ENCODE assay signal across 8 mouse cellular contexts in genomic region chr1:172026201-172026901, GRCm38 (mm10). TPM values are rescaled to one million over a fixed set of nuclear protein-coding genes. Genes with fewer than 3 reads are reported as not detected.
DNase-seq lines count a peak whose midpoint lies in the region; ATAC-seq and TF ChIP-seq lines count a peak whose summit lies in the region.

No protein-coding gene starts in this region.

- no peak overlapping the region for H3K27ac ChIP-seq in cortical plate, adult 2 months (ENCODE audit: insufficient read depth, low read length)
- H3K27ac ChIP-seq in hindbrain, embryonic 11.5 days (ENCODE audit: low read depth, low read length), result peak overlapping the region; percentile 93

- no peaks in the 10 kb centered on the region; the same call in 1 of the 2 replicates for H3K36me3 ChIP-seq in E14TG2a.4 (ENCODE audit: insufficient read depth, low read length)
- no peaks in the 10 kb centered on the region for H3K36me3 ChIP-seq in hindbrain, embryonic 11.5 days (ENCODE audit: control insufficient read depth, insufficient read depth, low read length)

- no peak for TF ChIP-seq POLR2A in cortical plate, adult 2 months (IDR thresholded peaks at IDR 0.05; ENCODE audit: extremely low read depth, insufficient read depth, low read length)

- intact Hi-C loops in heart, postnatal 25 days (cut with DNase I), result no loop called here

- H3K4me1 ChIP-seq in E14TG2a.4 (replicated peaks; ENCODE audit: low read depth, low read length), result peaks cover 58% of the 10 kb centered on the region
- peaks cover 1% of the 10 kb centered on the region; the same call in 1 of the 2 replicates for H3K4me1 ChIP-seq in cortical plate, adult 2 months (ENCODE audit: control insufficient read depth, insufficient read depth, low read length)
- peaks cover 19% of the 10 kb centered on the region for H3K4me1 ChIP-seq in hindbrain, embryonic 11.5 days (replicated peaks; ENCODE audit: control insufficient read depth, insufficient read depth, low read length)

- WGBS in hindbrain, embryonic 11.5 days, result 1% methylated on average over 22 of the region's 23 CpGs

- peaks cover 24% of the 10 kb centered on the region for H3K27me3 ChIP-seq in E14TG2a.4 (ENCODE audit: insufficient read depth, low read length)
- no peaks in the 10 kb centered on the region for H3K27me3 ChIP-seq in hindbrain, embryonic 11.5 days (ENCODE audit: control insufficient read depth, insufficient read depth, low read length)

- H3K9me3 ChIP-seq in E14TG2a.4 (ENCODE audit: low read length), result no peaks in the 10 kb centered on the region
- H3K9me3 ChIP-seq in hindbrain, embryonic 11.5 days (ENCODE audit: control insufficient read depth, low read length), result no peaks in the 10 kb centered on the region

- peak; percentile 71 for ATAC-seq in hindbrain, embryonic 11.5 days (ENCODE audit: low FRiP score)
- peak; percentile 40 for ATAC-seq in megakaryocyte progenitor cell, adult 5-6 weeks (replicated peaks; ENCODE audit: poor library complexity)

- peak; percentile 92 for DNase-seq in heart, adult 11 months
- DNase-seq in heart, postnatal 25 days (ENCODE audit: low spot score), result no peak
- DNase-seq in hindbrain, embryonic 11.5 days (ENCODE audit: low spot score), result peak; percentile 77
- peak; percentile 60 to 61 for DNase-seq in thymus, postnatal 10 days (ENCODE audit: low spot score in 2 of 2)
- DNase-seq in urinary bladder, postnatal 25 days (ENCODE audit: low spot score), result no peak

- no peak for TF ChIP-seq CTCF in E14TG2a.4 (conservative IDR thresholded peaks at IDR 0.05; ENCODE audit: low read length)
- no peak for TF ChIP-seq CTCF in cortical plate, adult 2 months (IDR thresholded peaks at IDR 0.05; ENCODE audit: extremely low read depth, insufficient read depth, low read length)

- H3K9ac ChIP-seq in hindbrain, embryonic 11.5 days (ENCODE audit: low read depth, low read length), result peak overlapping the region; percentile 79

- H3K4me3 ChIP-seq in E14TG2a.4 (replicated peaks; ENCODE audit: low read length), result peak overlapping the region; percentile 97
- peak overlapping the region; percentile 59 for H3K4me3 ChIP-seq in cortical plate, adult 2 months (ENCODE audit: insufficient read depth, low read length)
- peak overlapping the region; percentile 68 for H3K4me3 ChIP-seq in hindbrain, embryonic 11.5 days (ENCODE audit: low read depth, low read length)

- peak overlapping the region; percentile 92 for H3K4me2 ChIP-seq in hindbrain, embryonic 11.5 days (replicated peaks; ENCODE audit: low read depth, low read length)

RNA-seq across cellular contexts. Expression of gene Vangl2, which starts 1.9 kb away (rescaled TPM):
- total RNA-seq in heart, postnatal 25 days (2021), result 1 to 10 TPM; 1.5 to 2.4 TPM
- 7.5 and 8.7 TPM in 2 replicates for polyA plus RNA-seq in cortical plate, adult 2 months (2012; rRNA removed)
- polyA plus RNA-seq in hindbrain, embryonic 11.5 days (2014; fragmentation: Nextera tagmentation; extraction: Ambion mirVana), result 60.3 and 61.6 TPM in 2 replicates
- total RNA-seq in megakaryocyte progenitor cell, adult 5-6 weeks (2015), result 1.9 and 3.3 TPM in 2 replicates
- 1.1 and 1.7 TPM in 2 replicates for total RNA-seq in megakaryocyte progenitor cell, adult 5-6 weeks (2017)

RNA-seq across cellular contexts. Expression of gene Nhlh1, which starts 31.0 kb away (rescaled TPM):
- not detected for total RNA-seq in heart, postnatal 25 days (2021)
- polyA plus RNA-seq in cortical plate, adult 2 months (2012; rRNA removed), result 0.52 and 0.57 TPM in 2 replicates
- 20.5 and 22.3 TPM in 2 replicates for polyA plus RNA-seq in hindbrain, embryonic 11.5 days (2014; fragmentation: Nextera tagmentation; extraction: Ambion mirVana)
- not detected in 2 replicates for total RNA-seq in megakaryocyte progenitor cell, adult 5-6 weeks (2015)
- not detected in 2 replicates for total RNA-seq in megakaryocyte progenitor cell, adult 5-6 weeks (2017)

RNA-seq across cellular contexts. Expression of gene Copa, which starts 56.0 kb away (rescaled TPM):
- 100 to 1,000 TPM; 104 to 113 TPM for total RNA-seq in heart, postnatal 25 days (2021)
- 104 and 105 TPM in 2 replicates for polyA plus RNA-seq in cortical plate, adult 2 months (2012; rRNA removed)
- polyA plus RNA-seq in hindbrain, embryonic 11.5 days (2014; fragmentation: Nextera tagmentation; extraction: Ambion mirVana), result 154 and 191 TPM in 2 replicates
- total RNA-seq in megakaryocyte progenitor cell, adult 5-6 weeks (2015), result 146 and 159 TPM in 2 replicates
- 140 and 152 TPM in 2 replicates for total RNA-seq in megakaryocyte progenitor cell, adult 5-6 weeks (2017)

RNA-seq across cellular contexts. Expression of gene Ncstn, which starts 56.2 kb away (rescaled TPM):
- 10 to 100 TPM; 42.8 to 44.4 TPM for total RNA-seq in heart, postnatal 25 days (2021)
- polyA plus RNA-seq in cortical plate, adult 2 months (2012; rRNA removed), result 89.5 and 90.6 TPM in 2 replicates
- polyA plus RNA-seq in hindbrain, embryonic 11.5 days (2014; fragmentation: Nextera tagmentation; extraction: Ambion mirVana), result 120 and 121 TPM in 2 replicates
- 68.0 and 69.0 TPM in 2 replicates for total RNA-seq in megakaryocyte progenitor cell, adult 5-6 weeks (2015)
- 26.3 and 35.5 TPM in 2 replicates for total RNA-seq in megakaryocyte progenitor cell, adult 5-6 weeks (2017)

Comparison
In these comparisons a context has a peak if more than half of its experiments do, and no peak if none do; other contexts are left out.
1. DNase-seq: peak in heart, adult 11 months (single experiment), hindbrain, embryonic 11.5 days (single experiment) and thymus, postnatal 10 days (2 of 2); none in heart, postnatal 25 days (single experiment) and urinary bladder, postnatal 25 days (single experiment).
2. Peak in every context shown above with its lines, with median percentiles within 50 percentile points of each other: H3K4me3 ChIP-seq.